Mouse (Mus musculus) natural killer cell, adult 2 months (primary cell): ENCODE results near the gene Atp2c1.

Experiments
- DNase-seq, 2 experiments: peaks; one replicate each; pipeline ENCODE4 v3.0.0; 2022; ENCODE audit warnings: low spot score in 2 of 2

Gene Atp2c1

DNA sequence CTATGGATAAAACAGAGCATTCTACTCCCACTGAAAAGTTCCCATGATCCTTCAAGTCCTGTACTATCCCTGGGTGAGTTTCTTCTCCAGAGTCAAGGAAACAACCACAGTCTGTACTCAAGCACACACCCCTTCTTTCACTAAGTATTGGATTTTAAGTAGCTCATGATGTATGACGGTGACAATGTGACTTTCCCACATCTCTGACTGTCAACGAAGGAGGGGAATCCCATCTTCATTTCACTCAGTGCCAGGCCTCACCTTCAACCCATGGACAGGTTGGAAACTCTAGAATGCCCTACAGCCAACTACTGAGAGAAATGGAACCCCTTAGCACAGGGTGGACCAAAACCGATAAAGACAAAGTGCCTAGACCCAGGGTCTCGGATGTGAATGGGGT, 160.9 kb downstream of the Atp2c1 start:
- no peak for DNase-seq

- no peak for DNase-seq
These were observed 163.4 kb downstream of the Atp2c1 start for GRCm38 (mm10) chr9:105363520-105364231.

- no peak for DNase-seq
These were observed 164.9 kb downstream of the Atp2c1 start for GRCm38 (mm10) chr9:105362181-105362580.
